Mouse (Mus musculus) CH12.LX (cell line): ENCODE results near the gene Srd5a1. TPM values are rescaled to one million over a fixed set of nuclear protein-coding genes. Genes with fewer than 3 reads are reported as not detected.
A peak's percentile ranks its signal among the peaks of the same experiment; 100 is the strongest.

Experiments
- DNase-seq: peaks from one replicate; pipeline ENCODE4 v3.0.0-alpha.2; 2013; ENCODE audit errors: extremely low read depth
- H3K27ac ChIP-seq: 2 replicates; pipeline ENCODE4 v1.5.1; 2012; ENCODE audit warnings: low read depth, mild to moderate bottlenecking, control low read depth, moderate library complexity; ENCODE audit not compliant: insufficient read depth
- H3K27me3 ChIP-seq: replicated peaks from 2 replicates; pipeline ENCODE3; 2012; ENCODE audit warnings: inconsistent platforms
- H3K36me3 ChIP-seq, 2 experiments: replicated peaks in 1 of 2; 2 replicates each; pipeline versions ENCODE3 to v1.6.1; 2012; ENCODE audit warnings: inconsistent platforms in 1 of 2, low read length in 1 of 2, mild to moderate bottlenecking in 1 of 2, mixed read lengths in 1 of 2, moderate library complexity in 1 of 2; ENCODE audit not compliant: control insufficient read depth in 1 of 2, insufficient read depth in 1 of 2
- H3K4me1 ChIP-seq, 2 experiments: 2 replicates each; pipeline ENCODE4 v1.6.1; 2012; ENCODE audit warnings: inconsistent platforms in 1 of 2, moderate library complexity in 1 of 2; ENCODE audit not compliant: insufficient read depth in 2 of 2, control insufficient read depth in 1 of 2
- H3K4me2 ChIP-seq: 2 replicates; pipeline ENCODE4 v1.6.1; 2012; ENCODE audit warnings: low read depth, mild to moderate bottlenecking, control low read depth; ENCODE audit not compliant: poor library complexity, insufficient read depth, severe bottlenecking
- H3K4me3 ChIP-seq, 3 experiments: fragments of 150-350 bp in 1 of 3; sonication (generic) in 1 of 3; replicated peaks in 1 of 3; 2 replicates each; pipeline versions ENCODE3 to v1.5.1; 2011 to 2012; ENCODE audit warnings: low read depth in 2 of 3, low read length in 2 of 3, mild to moderate bottlenecking in 2 of 3, moderate library complexity in 2 of 3, control low read depth in 1 of 3, improper control_type of control experiment in 1 of 3, inconsistent platforms in 1 of 3, mixed read lengths in 1 of 3; ENCODE audit not compliant: poor library complexity in 1 of 3
- H3K79me2 ChIP-seq: replicated peaks from 2 replicates; pipeline ENCODE4 v1.6.1; 2012; ENCODE audit warnings: mild to moderate bottlenecking, moderate library complexity; ENCODE audit not compliant: control insufficient read depth, poor library complexity, insufficient read depth, severe bottlenecking; ENCODE audit errors: extremely low read depth
- H3K9ac ChIP-seq: 2 replicates; pipeline ENCODE4 v1.6.1; 2012; ENCODE audit warnings: low read depth, mild to moderate bottlenecking, control low read depth, moderate library complexity; ENCODE audit not compliant: insufficient read depth
- H3K9me3 ChIP-seq: replicated peaks from 2 replicates; pipeline ENCODE3; 2012; ENCODE audit warnings: low read length, inconsistent platforms, mixed read lengths
- CHD2 ChIP-seq: IDR thresholded peaks from 2 replicates; pipeline ENCODE4 v1.6.1; 2011; ENCODE audit warnings: low read length, improper control_type of control experiment
- E2F4 ChIP-seq: IDR thresholded peaks from 2 replicates; pipeline ENCODE4 v1.6.1; 2011; ENCODE audit warnings: low read depth, low read length, improper control_type of control experiment; ENCODE audit not compliant: insufficient replicate concordance
- HCFC1 ChIP-seq: IDR thresholded peaks from 2 replicates; pipeline ENCODE4 v1.6.1; 2012; ENCODE audit warnings: low read depth, mild to moderate bottlenecking, inconsistent platforms, low read length, improper control_type of control experiment
- MAZ ChIP-seq: IDR thresholded peaks from 2 replicates; pipeline ENCODE4 v1.6.1; 2012; ENCODE audit warnings: low read depth, mild to moderate bottlenecking, inconsistent platforms, low read length, improper control_type of control experiment, moderate library complexity
- MEF2A ChIP-seq: IDR thresholded peaks from 2 replicates; pipeline ENCODE4 v1.6.1; 2014; ENCODE audit warnings: low read depth, mild to moderate bottlenecking, inconsistent platforms, low read length, improper control_type of control experiment, borderline replicate concordance
- POLR2AphosphoS2 ChIP-seq: IDR thresholded peaks from 2 replicates; pipeline ENCODE4 v1.6.1; 2011; ENCODE audit warnings: low read depth, low read length, improper control_type of control experiment
- SMC3 ChIP-seq: IDR thresholded peaks from 2 replicates; pipeline ENCODE4 v1.6.1; 2011; ENCODE audit warnings: low read depth, low read length, improper control_type of control experiment
- UBTF ChIP-seq: IDR thresholded peaks from 2 replicates; pipeline ENCODE4 v1.6.1; 2012; ENCODE audit warnings: low read depth, mild to moderate bottlenecking, inconsistent platforms, low read length, improper control_type of control experiment, moderate library complexity
- USF1 ChIP-seq: IDR thresholded peaks from 2 replicates; pipeline ENCODE4 v1.6.1; 2014; ENCODE audit warnings: low read depth, mild to moderate bottlenecking, inconsistent platforms, low read length, improper control_type of control experiment
- ZNF384 ChIP-seq: IDR thresholded peaks from 2 replicates; pipeline ENCODE4 v1.6.1; 2012; ENCODE audit warnings: low read depth, low read length, improper control_type of control experiment, inconsistent platforms
- dilution Hi-C: fragments of 300-500 bp; cut with MboI; formaldehyde crosslinking; loops from 2 replicates; pipeline ENCODE4 v1.14.3; 2020; ENCODE audit warnings: low sequenced_read_pairs; ENCODE audit not compliant: extremely low pct_unique_long_range_greater_than_20kb, extremely low pct_ligation_motif_present
- in situ Hi-C: fragments of 300-500 bp; cut with MboI; formaldehyde crosslinking; loops from 3 replicates; pipeline ENCODE4 v1.14.3; 2019; ENCODE audit warnings: low sequenced_read_pairs, low pct_ligation_motif_present, low pct_unique_long_range_greater_than_20kb, mixed read lengths
- polyA plus RNA-seq: library from polyadenylated mRNA; unstranded; fragments of >175 nt; gene quantifications from 2 replicates; pipeline ENCODE4 v1.2.1, GENCODE M21; 2012; ENCODE audit warnings: low read depth; ENCODE audit not compliant: insufficient read length
- total RNA-seq, 2 experiments: library from RNA; depleted of rRNA; stranded (reverse); fragments of 300-350 nt in 1 of 2; fragments of >200 nt in 1 of 2; gene quantifications; 2 replicates each; pipeline ENCODE4 v1.2.3; 2012 to 2014

The Srd5a1 gene
- total and polyA plus RNA-seq, 3 experiments = 1.2 to 2.4 (median 2.3) TPM

DNA sequence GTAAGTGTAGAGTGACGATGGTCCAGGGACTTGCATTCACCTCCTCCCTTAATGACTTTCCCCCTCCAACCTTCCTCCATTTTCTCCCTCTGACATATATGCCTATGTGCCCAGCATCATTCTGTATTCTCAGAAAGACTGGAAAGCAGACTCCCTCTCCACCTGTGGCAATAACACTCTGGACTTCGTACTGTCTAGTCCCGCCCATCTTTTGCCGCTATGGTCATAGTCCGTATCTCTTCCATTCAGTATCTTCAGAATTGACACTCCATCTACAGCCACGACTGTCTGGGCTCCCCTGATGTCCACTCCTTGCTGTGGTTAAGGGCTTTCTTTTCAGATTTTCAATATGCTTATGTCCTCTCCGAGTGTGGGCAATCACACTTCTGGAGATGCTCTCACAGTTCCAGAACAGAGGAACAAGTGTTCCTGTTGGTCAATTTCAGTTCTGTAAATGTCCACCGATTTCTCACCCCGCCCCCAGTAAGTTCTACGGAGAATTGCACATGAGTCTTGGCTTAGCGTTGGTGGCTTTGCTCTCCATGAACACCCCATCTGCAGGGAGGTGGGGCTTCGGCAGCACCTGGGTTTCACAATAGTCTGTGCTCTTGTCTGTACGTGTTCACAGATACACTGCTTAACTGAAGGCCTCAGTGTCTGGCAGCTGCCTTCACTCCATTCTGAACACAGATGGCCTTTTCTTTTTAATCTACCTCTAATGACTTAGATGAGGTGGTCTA is 33.4 kb upstream of the Srd5a1 start (continued):
- TF ChIP-seq MAZ (no peak), UBTF (no peak)

DNA sequence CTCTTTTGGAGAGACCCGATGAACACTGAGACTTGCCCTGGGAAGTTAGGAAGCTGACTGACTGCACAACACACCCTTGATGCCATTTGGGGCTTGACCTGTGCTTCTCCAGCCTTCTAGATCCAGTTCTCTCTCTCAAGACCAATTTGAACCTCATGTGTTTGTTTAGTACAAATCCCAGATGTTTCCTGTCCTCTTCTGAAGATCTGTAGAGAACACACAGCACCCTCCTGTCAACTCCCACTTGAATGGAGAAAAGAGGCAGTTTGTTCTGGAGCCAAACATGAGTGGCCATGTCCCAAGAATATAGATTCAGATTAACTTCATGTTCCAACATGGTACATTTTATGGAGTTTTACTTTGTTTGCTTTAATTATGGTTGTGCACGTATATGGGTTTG is 32.7 kb upstream of the Srd5a1 start:
- no peak overlapping the region for H3K9ac ChIP-seq
- H3K79me2 ChIP-seq = no peaks in the 10 kb centered on the region
- H3K27ac ChIP-seq = no peak overlapping the region
- H3K4me2 ChIP-seq = no peak overlapping the region
- no peaks in the 10 kb centered on the region for H3K9me3 ChIP-seq
- dilution Hi-C loops = no loop called here
- no peak for TF ChIP-seq USF1
- no peak for TF ChIP-seq CHD2
- no peak for TF ChIP-seq SMC3
- no peak for TF ChIP-seq E2F4
- no peak for TF ChIP-seq ZNF384
- no peak for DNase-seq
- peaks cover 24 to 45% of the 10 kb centered on the region in 2 experiments for H3K36me3 ChIP-seq
- no peaks in the 10 kb centered on the region for H3K27me3 ChIP-seq
- peaks cover 10 to 20% of the 10 kb centered on the region in 2 experiments for H3K4me1 ChIP-seq
- H3K4me3 ChIP-seq = no peak overlapping the region
- in situ Hi-C loops = no loop called here

DNA sequence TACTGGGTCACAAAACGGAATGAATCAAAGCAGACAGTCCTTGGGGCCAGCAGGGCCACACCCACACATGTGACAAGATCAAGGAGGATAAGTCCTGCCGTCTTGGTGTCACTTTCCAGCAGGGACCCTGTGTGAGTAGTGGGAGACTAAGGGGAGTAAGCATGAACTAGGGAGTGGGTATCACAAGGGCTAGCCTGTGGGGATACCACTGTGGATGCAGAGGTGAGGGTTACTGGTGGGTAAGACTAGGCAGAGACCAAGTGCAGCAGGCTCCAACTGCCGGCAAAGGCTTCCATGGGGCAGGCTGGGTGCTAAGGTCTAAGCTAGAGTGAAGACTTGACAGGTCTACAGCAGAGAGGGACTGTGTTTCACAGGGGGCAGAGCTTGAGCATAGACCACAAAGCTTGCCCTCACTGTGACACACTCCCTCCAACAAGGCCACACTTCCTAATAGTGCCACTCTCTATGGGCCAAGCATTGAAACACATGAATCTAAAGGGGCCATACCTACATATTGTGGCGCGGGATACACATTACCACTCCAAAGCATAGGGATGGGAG is 31.5 kb upstream of the Srd5a1 start:
- no peak overlapping the region for H3K4me2 ChIP-seq
- H3K4me3 ChIP-seq = no peak overlapping the region
- dilution Hi-C loops = no loop called here
- in situ Hi-C loops = no loop called here
- H3K27ac ChIP-seq = no peak overlapping the region
- H3K27me3 ChIP-seq = no peaks in the 10 kb centered on the region
- no peaks in the 10 kb centered on the region for H3K9me3 ChIP-seq
- no peaks in the 10 kb centered on the region for H3K79me2 ChIP-seq
- peaks cover 10 to 20% of the 10 kb centered on the region in 2 experiments for H3K4me1 ChIP-seq
- H3K36me3 ChIP-seq = peaks cover 31 to 57% of the 10 kb centered on the region in 2 experiments
- no peak for DNase-seq
- H3K9ac ChIP-seq = no peak overlapping the region
- TF ChIP-seq POLR2AphosphoS2 = peak; percentile 58; the same call in 1 of the 2 replicates
- TF ChIP-seq HCFC1 = no peak

DNA sequence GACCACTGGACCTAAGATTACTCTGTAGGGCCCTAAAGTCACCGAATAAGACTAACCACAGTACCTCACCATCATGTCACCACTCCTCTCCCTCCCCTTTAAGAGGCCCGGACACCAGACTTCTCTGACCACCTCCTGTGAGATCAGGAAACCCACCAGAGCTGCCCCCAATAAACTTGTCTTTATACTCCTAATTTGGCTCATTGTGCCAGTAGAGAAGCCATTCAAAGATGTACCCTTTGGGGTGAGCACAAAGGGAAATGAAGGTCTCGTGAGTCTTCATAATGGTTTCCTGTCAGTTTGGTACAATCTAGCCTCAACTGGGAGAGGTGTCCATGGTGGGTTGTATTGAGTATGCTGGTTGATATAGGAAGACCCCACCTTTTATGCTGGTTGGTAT is 29.8 kb upstream of the Srd5a1 start:
- DNase-seq = no peak

More for the DNA sequence above, 29.8 kb upstream of the Srd5a1 start:
- Histone ChIP-seq H3K79me2 (no peaks in the 10 kb centered on the region), H3K4me2 (no peak overlapping the region), H3K4me1 (peaks cover 10 to 20% of the 10 kb centered on the region in 2 experiments), H3K4me3 (no peak overlapping the region), H3K36me3 (peaks cover 46 to 75% of the 10 kb centered on the region in 2 experiments), H3K27me3 (no peaks in the 10 kb centered on the region), H3K27ac (no peak overlapping the region), H3K9ac (no peak overlapping the region), H3K9me3 (no peaks in the 10 kb centered on the region)
- dilution Hi-C loops (no loop called here), in situ Hi-C loops (no loop called here)
- TF ChIP-seq MEF2A = no peak
- TF ChIP-seq POLR2AphosphoS2 = peak; percentile 66
